Mouse (Mus musculus): ENCODE results near the gene Ak5. TPM values are rescaled to one million over a fixed set of nuclear protein-coding genes. Genes with fewer than 3 reads are reported as not detected.

Ak5 gene
- polyA plus RNA-seq, 1 experiment = 3.4 TPM

DNA sequence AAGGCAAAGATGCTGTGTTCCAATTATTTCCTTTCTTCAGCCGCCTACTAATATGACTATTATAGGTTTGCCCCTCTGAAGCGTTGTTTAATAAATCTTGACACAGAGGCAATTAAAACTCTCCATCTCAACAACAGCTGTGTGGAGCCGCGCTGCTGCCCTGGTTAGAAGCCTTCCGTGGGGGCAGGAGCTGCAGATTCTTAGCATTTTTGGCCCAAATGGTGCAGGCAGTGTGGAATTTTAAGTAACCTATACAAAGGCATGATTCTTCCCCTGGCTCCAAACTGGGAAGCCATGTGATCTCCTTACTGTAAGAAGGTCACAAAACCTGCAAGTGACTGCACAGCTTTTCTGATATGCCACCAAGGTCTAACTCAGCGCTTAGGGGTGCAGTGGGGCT is 184.0 kb downstream of the Ak5 start:
- peak; percentile 72 for DNase-seq (ENCODE audit: low read depth)
- TF ChIP-seq POLR2A (IDR thresholded peaks at IDR 0.05; ENCODE audit: borderline replicate concordance, extremely low read depth, insufficient read depth, insufficient read length, poor library complexity, severe bottlenecking) (no peak), CTCF (IDR thresholded peaks at IDR 0.05; ENCODE audit: borderline replicate concordance, extremely low read depth, insufficient read depth, insufficient read length) (no peak)

DNA sequence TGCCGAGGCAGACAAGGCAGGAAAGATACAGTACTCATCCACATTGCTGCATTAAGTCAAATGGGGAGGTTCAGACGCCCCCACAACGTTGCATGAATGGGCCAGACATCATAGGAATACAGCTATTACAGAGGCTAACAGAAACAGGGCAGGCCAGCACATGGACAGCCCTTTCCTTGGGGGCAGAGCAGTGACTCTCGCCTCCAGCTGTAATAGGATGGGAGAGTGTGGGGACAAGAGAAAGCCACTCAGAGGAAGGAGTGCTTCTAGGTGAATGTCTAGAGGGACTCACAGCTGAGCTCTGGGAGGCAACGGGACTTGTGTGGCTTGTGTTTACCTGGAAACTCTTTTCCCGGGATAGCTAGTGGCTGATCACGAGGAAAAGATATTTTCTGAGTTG is 184.4 kb downstream of the Ak5 start:
- no peak for TF ChIP-seq POLR2A (IDR thresholded peaks at IDR 0.05; ENCODE audit: borderline replicate concordance, extremely low read depth, insufficient read depth, insufficient read length, poor library complexity, severe bottlenecking)
- no peak for TF ChIP-seq CTCF (IDR thresholded peaks at IDR 0.05; ENCODE audit: borderline replicate concordance, extremely low read depth, insufficient read depth, insufficient read length)
- no peak for DNase-seq (ENCODE audit: low read depth)

DNA sequence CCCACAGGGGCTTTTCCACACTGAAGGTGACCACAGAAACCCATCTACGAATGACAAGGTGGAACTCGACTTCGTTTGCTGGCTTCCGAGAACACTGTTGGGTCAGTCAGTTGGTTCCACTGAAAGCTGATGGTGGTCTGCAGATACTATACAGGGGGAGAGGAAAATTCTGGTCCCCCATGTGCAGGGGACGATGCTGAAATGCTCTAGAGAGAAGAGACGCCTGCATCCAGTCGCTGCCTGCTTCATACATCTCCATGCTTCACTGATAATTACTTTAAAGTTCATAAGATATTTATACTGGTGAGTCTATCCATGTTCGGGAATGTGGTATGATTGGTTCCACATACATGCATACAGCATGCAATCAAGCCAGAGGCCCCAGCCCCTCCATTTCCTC is 186.0 kb downstream of the Ak5 start:
- DNase-seq (ENCODE audit: low read depth) = no peak
- no peak for TF ChIP-seq CTCF (IDR thresholded peaks at IDR 0.05; ENCODE audit: borderline replicate concordance, extremely low read depth, insufficient read depth, insufficient read length)
- TF ChIP-seq POLR2A (IDR thresholded peaks at IDR 0.05; ENCODE audit: borderline replicate concordance, extremely low read depth, insufficient read depth, insufficient read length, poor library complexity, severe bottlenecking) = no peak

DNA sequence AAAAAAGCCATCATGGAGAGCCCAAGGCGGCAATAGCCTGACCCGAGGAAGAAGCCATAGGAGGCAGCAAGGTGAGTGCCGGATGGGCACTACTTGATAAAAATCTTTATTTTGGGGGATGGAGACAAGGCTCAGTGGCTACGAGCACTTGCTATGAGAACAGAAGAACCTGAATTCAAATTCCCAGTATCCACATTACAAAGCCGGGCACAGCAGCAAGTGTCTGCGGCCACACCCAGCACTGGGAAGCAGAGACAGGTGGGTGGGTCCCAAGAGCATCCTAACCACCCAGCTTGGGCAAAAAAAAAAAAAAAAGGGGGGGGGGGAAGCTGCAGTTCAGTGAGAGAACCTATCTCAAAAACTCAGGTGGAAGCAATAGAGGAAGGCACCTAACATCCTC is 187.8 kb downstream of the Ak5 start:
- DNase-seq (ENCODE audit: low read depth) = no peak
- TF ChIP-seq CTCF (IDR thresholded peaks at IDR 0.05; ENCODE audit: borderline replicate concordance, extremely low read depth, insufficient read depth, insufficient read length) (no peak), POLR2A (IDR thresholded peaks at IDR 0.05; ENCODE audit: borderline replicate concordance, extremely low read depth, insufficient read depth, insufficient read length, poor library complexity, severe bottlenecking) (no peak)

DNA sequence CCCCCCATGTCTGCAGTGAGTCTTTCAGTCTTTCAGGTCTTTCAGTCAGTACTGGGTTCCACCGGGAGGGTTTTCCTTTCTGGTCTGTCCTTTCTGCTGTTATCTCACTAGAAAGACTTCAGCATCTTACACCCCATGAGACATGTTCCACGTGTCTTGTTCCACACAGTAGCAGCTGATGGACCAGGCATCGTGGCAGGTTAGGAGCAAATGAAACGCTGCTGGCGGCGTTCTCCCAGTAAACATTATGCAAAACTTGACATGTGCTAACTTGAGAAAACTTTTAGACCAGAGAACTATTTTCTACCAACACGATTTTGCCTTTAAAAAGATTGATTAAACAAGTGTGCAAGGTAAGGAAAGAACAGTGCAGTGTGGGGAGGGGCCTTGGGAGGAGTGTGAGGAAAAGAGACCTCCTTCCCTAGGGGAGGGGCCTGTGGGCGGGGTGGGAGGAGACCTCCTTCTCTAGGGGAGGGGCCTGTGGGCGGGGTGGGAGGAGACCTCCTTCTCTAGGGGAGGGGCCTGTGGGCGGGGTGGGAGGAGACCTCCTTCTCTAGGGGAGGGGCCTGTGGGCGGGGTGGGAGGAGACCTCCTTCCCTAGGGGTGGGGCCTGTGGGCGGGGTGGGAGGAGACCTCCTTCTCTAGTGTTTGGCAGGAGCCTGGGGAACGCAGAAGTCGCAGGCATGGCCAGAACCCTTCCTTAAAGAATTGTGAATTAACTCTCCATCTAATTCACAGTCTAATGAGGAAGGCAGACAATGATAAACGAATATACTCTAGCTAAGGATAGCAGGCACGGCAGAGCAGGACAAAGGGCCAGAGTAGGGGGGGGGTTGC is 189.3 kb downstream of the Ak5 start:
- TF ChIP-seq POLR2A (IDR thresholded peaks at IDR 0.05; ENCODE audit: borderline replicate concordance, extremely low read depth, insufficient read depth, insufficient read length, poor library complexity, severe bottlenecking) = no peak
- no peak for TF ChIP-seq CTCF (IDR thresholded peaks at IDR 0.05; ENCODE audit: borderline replicate concordance, extremely low read depth, insufficient read depth, insufficient read length)
- peak; percentile 78 for DNase-seq (ENCODE audit: low read depth)

- peak; percentile 73 for DNase-seq (ENCODE audit: low read depth)
- TF ChIP-seq POLR2A (IDR thresholded peaks at IDR 0.05; ENCODE audit: borderline replicate concordance, extremely low read depth, insufficient read depth, insufficient read length, poor library complexity, severe bottlenecking) (no peak), CTCF (IDR thresholded peaks at IDR 0.05; ENCODE audit: borderline replicate concordance, extremely low read depth, insufficient read depth, insufficient read length) (peak; percentile 68)
Measured at GRCm38 (mm10) chr3:152477796-152478527, 190.2 kb downstream of the Ak5 start.

DNA sequence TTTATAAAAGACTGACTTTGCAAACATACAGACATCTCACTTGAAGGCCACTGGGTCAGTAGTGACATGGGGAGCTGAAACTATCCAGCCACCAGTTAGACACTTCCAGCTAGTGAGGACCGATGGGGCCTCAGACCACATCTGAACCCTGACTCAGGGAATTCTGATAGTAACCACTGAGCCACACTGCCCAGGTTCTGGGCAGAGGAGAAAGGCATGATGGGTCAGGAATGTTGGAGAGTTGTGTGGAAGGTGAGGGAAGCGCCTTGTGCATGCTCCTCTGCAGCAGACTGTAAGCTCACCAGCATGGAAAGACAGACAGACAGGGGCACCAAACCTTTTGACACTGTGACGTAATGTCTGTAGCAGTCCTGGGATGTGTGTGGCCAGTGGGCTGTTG is 192.3 kb downstream of the Ak5 start:
- DNase-seq (ENCODE audit: low read depth) = no peak
- TF ChIP-seq CTCF (IDR thresholded peaks at IDR 0.05; ENCODE audit: borderline replicate concordance, extremely low read depth, insufficient read depth, insufficient read length) = no peak
- no peak for TF ChIP-seq POLR2A (IDR thresholded peaks at IDR 0.05; ENCODE audit: borderline replicate concordance, extremely low read depth, insufficient read depth, insufficient read length, poor library complexity, severe bottlenecking)

DNA sequence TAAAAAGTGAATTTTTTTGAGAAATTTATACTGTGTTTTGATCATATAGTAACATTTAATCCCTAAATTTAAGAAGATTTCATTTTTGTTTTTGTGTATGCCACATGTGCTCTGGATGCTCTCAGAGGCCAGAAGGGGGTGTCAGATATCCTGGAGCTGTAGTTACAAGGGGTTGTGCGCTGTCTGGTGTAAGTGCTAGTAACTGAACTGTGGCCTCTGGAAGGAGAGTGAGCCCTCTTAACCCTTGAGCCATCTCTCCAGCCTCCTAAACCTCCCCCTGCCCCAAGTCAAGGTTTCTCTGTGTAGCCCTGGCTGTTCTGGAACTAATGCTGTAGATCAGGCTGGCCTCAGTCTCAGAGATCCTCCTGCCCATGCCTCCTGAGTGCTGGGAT is 192.9 kb downstream of the Ak5 start:
- no peak for TF ChIP-seq POLR2A (IDR thresholded peaks at IDR 0.05; ENCODE audit: borderline replicate concordance, extremely low read depth, insufficient read depth, insufficient read length, poor library complexity, severe bottlenecking)
- TF ChIP-seq CTCF (IDR thresholded peaks at IDR 0.05; ENCODE audit: borderline replicate concordance, extremely low read depth, insufficient read depth, insufficient read length) = no peak
- DNase-seq (ENCODE audit: low read depth) = no peak

DNA sequence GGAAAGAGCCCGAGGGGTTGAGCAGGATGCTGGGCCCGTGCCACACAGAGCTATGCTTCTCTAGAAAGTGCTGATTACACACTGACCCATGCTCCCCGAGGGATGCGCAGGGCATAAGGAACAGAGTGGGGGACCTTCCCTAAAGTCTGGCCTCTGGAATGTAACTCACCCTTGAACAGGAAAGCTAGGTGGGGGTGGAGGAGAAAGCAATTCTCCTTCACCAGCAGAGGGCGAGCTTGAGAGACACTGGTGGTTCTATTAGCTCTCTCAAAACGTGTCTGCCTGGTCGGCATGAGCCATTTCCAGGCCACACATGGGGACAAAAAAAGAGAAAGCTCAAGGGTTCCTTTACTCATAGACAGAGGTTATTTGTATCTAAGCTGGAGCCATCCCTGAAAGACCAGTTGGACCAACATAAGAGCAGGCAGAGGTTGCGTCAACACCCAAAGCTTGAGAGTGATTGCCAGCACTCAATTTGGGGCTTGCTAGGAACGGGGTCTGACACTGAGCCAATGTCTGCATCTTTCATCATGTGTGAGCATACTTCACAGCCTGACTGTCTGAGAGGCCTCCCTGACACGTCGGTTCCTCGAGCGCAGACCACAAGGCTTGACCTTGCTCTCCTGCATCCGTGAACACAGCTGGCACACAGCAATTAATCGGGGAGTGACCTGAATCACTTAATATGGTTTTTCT is 193.4 kb downstream of the Ak5 start:
- peak; percentile 74 for DNase-seq (ENCODE audit: low read depth)
- TF ChIP-seq CTCF (IDR thresholded peaks at IDR 0.05; ENCODE audit: borderline replicate concordance, extremely low read depth, insufficient read depth, insufficient read length) (peak; percentile 79), POLR2A (IDR thresholded peaks at IDR 0.05; ENCODE audit: borderline replicate concordance, extremely low read depth, insufficient read depth, insufficient read length, poor library complexity, severe bottlenecking) (no peak)

- TF ChIP-seq CTCF (IDR thresholded peaks at IDR 0.05; ENCODE audit: borderline replicate concordance, extremely low read depth, insufficient read depth, insufficient read length) (no peak), POLR2A (IDR thresholded peaks at IDR 0.05; ENCODE audit: borderline replicate concordance, extremely low read depth, insufficient read depth, insufficient read length, poor library complexity, severe bottlenecking) (no peak)
- DNase-seq (ENCODE audit: low read depth) = no peak
Measured at GRCm38 (mm10) chr3:152472676-152473075, 195.5 kb downstream of the Ak5 start.

DNA sequence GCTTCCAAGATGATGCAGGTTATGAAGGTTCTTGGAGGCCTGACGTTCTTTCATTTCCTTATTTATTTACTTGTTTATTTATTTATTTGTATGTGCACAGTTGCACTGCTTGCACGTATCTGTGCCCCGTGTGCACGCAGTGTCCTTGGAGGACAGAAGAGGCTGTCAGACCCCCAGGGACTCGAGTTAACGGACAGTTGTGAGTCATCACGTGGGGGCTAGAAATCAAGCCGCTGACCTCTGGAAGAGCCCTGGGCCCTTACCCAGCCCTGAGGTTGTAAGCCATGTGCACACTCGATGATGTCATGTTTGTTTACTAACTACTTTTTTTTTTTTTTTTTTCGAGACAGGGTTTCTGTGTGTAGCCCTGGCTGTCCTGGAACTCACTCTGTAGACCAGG is 197.8 kb downstream of the Ak5 start:
- TF ChIP-seq POLR2A (IDR thresholded peaks at IDR 0.05; ENCODE audit: borderline replicate concordance, extremely low read depth, insufficient read depth, insufficient read length, poor library complexity, severe bottlenecking) (no peak), CTCF (IDR thresholded peaks at IDR 0.05; ENCODE audit: borderline replicate concordance, extremely low read depth, insufficient read depth, insufficient read length) (no peak)
- DNase-seq (ENCODE audit: low read depth) = no peak

All from brain, embryonic 14.5 days (tissue).